Mouse (Mus musculus): ENCODE results near the gene Sp3. TPM values are rescaled to one million over a fixed set of nuclear protein-coding genes. Genes with fewer than 3 reads are reported as not detected.
A peak's percentile ranks its signal among the peaks of the same experiment; 100 is the strongest.

Sp3 gene
- polyA plus RNA-seq, 1 experiment from 2014 or later, result 41.3 TPM

GRCm38 (mm10) chr2:72985516-72985915 lies 5.3 kb upstream of the Sp3 start:
- TF ChIP-seq CTCF (IDR thresholded peaks at IDR 0.05; ENCODE audit: low read depth), result no peak
- Histone ChIP-seq H3K9me3 (replicated peaks; ENCODE audit: low read length) (peaks cover 5% of the 10 kb centered on the region), H3K36me3 (ENCODE audit: insufficient read depth, low read length) (no peaks in the 10 kb centered on the region), H3K27me3 (ENCODE audit: insufficient read depth, low read length) (no peaks in the 10 kb centered on the region), H3K4me1 (replicated peaks; ENCODE audit: insufficient read depth, low read length) (no peaks in the 10 kb centered on the region), H3K4me2 (ENCODE audit: low read length) (no peak overlapping the region), H3K9ac (ENCODE audit: low read depth, low read length) (no peak overlapping the region), H3K4me3 (replicated peaks; ENCODE audit: low read depth, low read length) (no peak overlapping the region), H3K27ac (no peak overlapping the region)
- WGBS, result 51% methylated on average over 1 of the region's 1 CpGs
- DNase-seq (ENCODE audit: low spot score), result no peak
- no peak for ATAC-seq (replicated peaks; ENCODE audit: low FRiP score, low read depth)

DNA sequence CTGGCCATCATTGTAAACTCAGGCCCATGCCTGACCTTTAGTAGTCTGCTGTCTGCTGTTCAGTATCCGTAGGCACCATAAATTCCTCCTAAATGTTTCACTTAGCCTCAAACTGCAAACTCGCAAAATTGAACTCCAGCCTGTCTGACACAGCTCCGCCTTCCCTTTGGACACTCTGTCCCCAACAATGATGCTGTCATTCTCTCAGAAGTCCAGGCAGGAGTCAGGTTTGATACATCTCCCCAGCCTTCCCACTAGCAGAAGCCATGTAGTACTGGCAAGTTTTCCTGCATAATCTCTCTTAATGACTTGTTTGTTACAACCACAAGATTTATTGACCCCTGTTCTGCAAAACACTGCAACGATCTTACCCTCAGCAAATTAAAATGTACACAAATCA lies 4.6 kb upstream of the Sp3 start:
- Histone ChIP-seq H3K4me1 (replicated peaks; ENCODE audit: insufficient read depth, low read length) (no peaks in the 10 kb centered on the region), H3K36me3 (ENCODE audit: insufficient read depth, low read length) (no peaks in the 10 kb centered on the region), H3K27ac (no peak overlapping the region), H3K9ac (ENCODE audit: low read depth, low read length) (no peak overlapping the region), H3K27me3 (ENCODE audit: insufficient read depth, low read length) (no peaks in the 10 kb centered on the region), H3K9me3 (replicated peaks; ENCODE audit: low read length) (peaks cover 5% of the 10 kb centered on the region), H3K4me2 (ENCODE audit: low read length) (no peak overlapping the region), H3K4me3 (replicated peaks; ENCODE audit: low read depth, low read length) (no peak overlapping the region)
- ATAC-seq (replicated peaks; ENCODE audit: low FRiP score, low read depth) (no peak), DNase-seq (ENCODE audit: low spot score) (no peak)
- WGBS, result 31% methylated on average over 4 of the region's 4 CpGs
- TF ChIP-seq CTCF (IDR thresholded peaks at IDR 0.05; ENCODE audit: low read depth), result no peak

- H3K9me3 ChIP-seq (replicated peaks; ENCODE audit: low read length), result no peaks in the 10 kb centered on the region
- TF ChIP-seq CTCF (IDR thresholded peaks at IDR 0.05; ENCODE audit: low read depth), result no peak
- no peak for DNase-seq (ENCODE audit: low spot score)
- no peaks in the 10 kb centered on the region for H3K36me3 ChIP-seq (ENCODE audit: insufficient read depth, low read length)
- H3K27me3 ChIP-seq (ENCODE audit: insufficient read depth, low read length), result no peaks in the 10 kb centered on the region
- no peak overlapping the region for H3K9ac ChIP-seq (ENCODE audit: low read depth, low read length)
- 89% methylated on average over 3 of the region's 3 CpGs for WGBS
- no peak overlapping the region for H3K4me3 ChIP-seq (replicated peaks; ENCODE audit: low read depth, low read length)
- H3K4me2 ChIP-seq (ENCODE audit: low read length), result no peak overlapping the region
- no peak overlapping the region for H3K27ac ChIP-seq
- ATAC-seq (replicated peaks; ENCODE audit: low FRiP score, low read depth), result no peak
- H3K4me1 ChIP-seq (replicated peaks; ENCODE audit: insufficient read depth, low read length), result no peaks in the 10 kb centered on the region
Observed at GRCm38 (mm10) chr2:72983211-72983610, 3.0 kb upstream of the Sp3 start.

DNA sequence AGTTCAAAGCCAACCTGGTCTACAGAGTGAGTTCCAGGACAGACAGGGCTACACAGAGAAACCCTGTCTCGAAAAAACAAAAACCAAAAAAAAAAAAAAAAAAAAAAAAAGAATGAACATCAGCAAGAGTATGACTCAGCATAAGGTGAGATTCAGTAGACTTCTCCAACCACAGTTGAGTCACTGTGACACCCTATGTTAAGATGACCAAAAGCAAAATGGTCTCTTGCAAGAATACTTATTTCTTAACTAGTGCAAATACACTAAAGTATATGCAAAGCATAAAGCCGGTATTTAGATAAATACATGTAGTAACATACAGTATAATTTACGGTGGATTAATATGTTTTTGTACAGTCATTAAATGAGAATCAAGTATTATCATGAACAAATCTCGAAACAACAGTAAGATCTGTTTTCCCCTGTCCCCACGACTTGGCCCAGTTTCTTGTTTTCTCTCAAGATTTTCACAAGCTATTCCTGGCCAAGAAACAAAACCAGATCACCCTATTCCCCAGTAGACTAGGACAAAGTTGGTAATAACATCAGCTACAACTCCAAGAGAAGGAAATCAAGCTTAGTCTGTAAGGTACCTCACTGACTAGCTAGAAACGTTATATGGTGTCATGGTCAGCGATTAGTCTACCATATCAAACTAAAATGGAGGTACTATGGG lies 2.0 kb upstream of the Sp3 start:
- Histone ChIP-seq H3K9ac (ENCODE audit: low read depth, low read length) (no peak overlapping the region), H3K27ac (no peak overlapping the region), H3K4me1 (replicated peaks; ENCODE audit: insufficient read depth, low read length) (no peaks in the 10 kb centered on the region), H3K4me3 (replicated peaks; ENCODE audit: low read depth, low read length) (no peak overlapping the region), H3K27me3 (ENCODE audit: insufficient read depth, low read length) (no peaks in the 10 kb centered on the region), H3K9me3 (replicated peaks; ENCODE audit: low read length) (no peaks in the 10 kb centered on the region), H3K4me2 (ENCODE audit: low read length) (no peak overlapping the region), H3K36me3 (ENCODE audit: insufficient read depth, low read length) (no peaks in the 10 kb centered on the region)
- no peak for ATAC-seq (replicated peaks; ENCODE audit: low FRiP score, low read depth)
- no peak for DNase-seq (ENCODE audit: low spot score)
- WGBS, result 90% methylated on average over 7 of the region's 7 CpGs
- no peak for TF ChIP-seq CTCF (IDR thresholded peaks at IDR 0.05; ENCODE audit: low read depth)

GRCm38 (mm10) chr2:72981441-72982109 lies 1.3 kb upstream of the Sp3 start:
- WGBS, result 76% methylated on average over 9 of the region's 9 CpGs
- Histone ChIP-seq H3K4me3 (replicated peaks; ENCODE audit: low read depth, low read length) (peak overlapping the region; percentile 97; the same call in 1 of the 2 replicates), H3K27ac (no peak overlapping the region), H3K4me1 (replicated peaks; ENCODE audit: insufficient read depth, low read length) (no peaks in the 10 kb centered on the region), H3K9me3 (replicated peaks; ENCODE audit: low read length) (no peaks in the 10 kb centered on the region), H3K4me2 (ENCODE audit: low read length) (peak overlapping the region; percentile 68; the same call in 1 of the 2 replicates), H3K36me3 (ENCODE audit: insufficient read depth, low read length) (no peaks in the 10 kb centered on the region), H3K9ac (ENCODE audit: low read depth, low read length) (no peak overlapping the region), H3K27me3 (ENCODE audit: insufficient read depth, low read length) (no peaks in the 10 kb centered on the region)
- ATAC-seq (replicated peaks; ENCODE audit: low FRiP score, low read depth) (no peak), DNase-seq (ENCODE audit: low spot score) (no peak)
- no peak for TF ChIP-seq CTCF (IDR thresholded peaks at IDR 0.05; ENCODE audit: low read depth)

DNA sequence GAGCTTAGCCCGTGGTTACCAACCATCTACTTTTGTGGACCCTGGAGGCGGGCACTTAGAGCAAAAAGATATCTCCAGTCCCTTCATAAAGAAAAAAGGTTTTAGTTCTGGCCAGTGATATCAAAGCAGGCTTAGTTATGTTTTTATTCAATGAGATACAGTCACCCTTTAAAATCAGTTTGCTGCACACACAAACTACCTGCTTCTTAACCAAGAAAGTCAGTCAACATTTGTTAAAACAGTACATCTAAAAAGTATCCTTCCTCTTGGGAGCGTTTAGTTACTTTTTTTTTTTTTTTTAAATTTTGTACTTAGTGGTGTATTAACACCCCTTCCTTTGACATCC lies 802 bp upstream of the Sp3 start:
- Histone ChIP-seq H3K9me3 (replicated peaks; ENCODE audit: low read length) (no peaks in the 10 kb centered on the region), H3K27me3 (ENCODE audit: insufficient read depth, low read length) (no peaks in the 10 kb centered on the region), H3K4me3 (replicated peaks; ENCODE audit: low read depth, low read length) (peak overlapping the region; percentile 97), H3K9ac (ENCODE audit: low read depth, low read length) (peak overlapping the region; percentile 99), H3K36me3 (ENCODE audit: insufficient read depth, low read length) (no peaks in the 10 kb centered on the region), H3K4me2 (ENCODE audit: low read length) (peak overlapping the region; percentile 68), H3K4me1 (replicated peaks; ENCODE audit: insufficient read depth, low read length) (0 out of 2 replicates have a peak, but pooled peaks cover 1% of the 10 kb centered on the region), H3K27ac (peak overlapping the region; percentile 100)
- TF ChIP-seq CTCF (IDR thresholded peaks at IDR 0.05; ENCODE audit: low read depth), result no peak
- no peak for ATAC-seq (replicated peaks; ENCODE audit: low FRiP score, low read depth)
- WGBS, result 16% methylated on average over 3 of the region's 3 CpGs
- no peak for DNase-seq (ENCODE audit: low spot score)

Data from kidney, postnatal 0 days (tissue).